Mouse (Mus musculus): ENCODE measurements at regions not wholly inside any gene's neighbourhood (a gene's known extent, or its start where the extent isn't known, plus 50 kb on each side); places are given as distances from the start of the nearest gene placed in this dataset.

DNA sequence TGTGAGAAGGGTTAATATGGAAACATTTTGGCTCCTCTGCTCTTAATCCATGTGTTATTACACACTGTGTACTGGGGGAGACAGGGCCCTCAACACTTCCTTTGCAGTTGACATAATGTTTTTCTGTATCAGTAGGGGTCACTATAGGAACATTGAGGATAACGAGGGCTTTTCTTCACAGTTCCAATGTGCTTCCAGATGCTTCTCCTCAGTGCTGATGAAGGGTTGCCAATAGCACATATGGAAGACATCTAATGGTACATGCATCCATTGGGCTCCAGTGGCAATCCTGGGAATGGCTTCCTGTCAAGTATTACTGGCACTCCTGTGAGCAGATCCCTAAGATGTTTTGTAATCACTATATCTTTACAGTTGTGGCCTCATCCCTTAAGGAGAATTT lies 62.1 kb downstream of the Naa11 start:
- 58% methylated on average over 1 of the region's 1 CpGs for whole genome bisulfite sequencing

DNA sequence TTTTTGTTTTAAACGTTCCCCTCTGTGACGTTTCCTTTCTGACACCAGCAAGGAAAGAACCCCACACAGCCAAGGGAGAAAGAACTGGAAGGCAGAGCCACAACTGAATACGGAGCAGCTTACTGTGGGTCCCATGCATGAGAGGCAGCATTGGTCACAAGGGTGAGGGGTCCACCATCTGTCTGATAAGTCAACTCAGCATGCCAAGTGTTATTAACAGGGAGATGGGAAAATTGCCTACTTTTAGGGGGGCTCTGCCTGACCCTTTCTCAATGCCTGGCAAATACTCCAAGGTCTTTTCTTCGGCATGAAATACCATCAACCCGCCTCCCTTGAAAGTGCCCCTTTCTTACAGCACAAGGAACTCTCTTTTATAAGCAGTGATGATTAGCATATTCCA lies 66.3 kb downstream of the Naa11 start:
- 84% methylated on average over 5 of the region's 5 CpGs for WGBS
- Histone ChIP-seq H3K4me3 (no peak overlapping the region), H3K27ac (no peak overlapping the region), H3K4me1 (replicated peaks) (no peaks in the 10 kb centered on the region), H3K9me3 (no peaks in the 10 kb centered on the region), H3K27me3 (ENCODE audit: insufficient read depth, poor library complexity, severe bottlenecking) (no peaks in the 10 kb centered on the region), H3K36me3 (no peaks in the 10 kb centered on the region)
- DNase-seq (ENCODE audit: low spot score), result no peak

More for the DNA sequence above, 62.1 kb downstream of the Naa11 start:
- Histone ChIP-seq H3K4me1 (replicated peaks) (no peaks in the 10 kb centered on the region), H3K36me3 (no peaks in the 10 kb centered on the region), H3K4me3 (no peak overlapping the region), H3K9me3 (no peaks in the 10 kb centered on the region), H3K27ac (no peak overlapping the region), H3K27me3 (ENCODE audit: insufficient read depth, poor library complexity, severe bottlenecking) (no peaks in the 10 kb centered on the region)
- DNase-seq (ENCODE audit: low spot score), result no peak

DNA sequence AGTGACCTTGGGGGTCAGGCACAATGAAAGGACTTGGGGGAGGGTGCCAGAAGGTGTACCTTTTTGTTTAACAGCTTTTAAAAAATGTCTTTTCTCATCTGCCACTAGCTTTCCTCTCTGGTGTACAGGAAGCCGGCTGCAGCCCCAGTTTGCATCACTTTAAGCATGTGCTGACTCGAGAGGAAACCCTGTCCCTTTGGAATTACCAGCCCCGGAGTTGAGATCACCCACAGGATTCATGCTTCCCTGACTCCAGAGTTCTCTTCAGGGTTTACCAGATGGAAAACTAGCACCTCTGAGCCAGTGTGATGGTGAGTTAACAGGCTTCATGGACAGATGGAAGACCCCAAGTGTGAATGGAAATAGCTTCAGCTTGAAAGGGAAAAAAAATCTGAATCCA lies 68.3 kb downstream of the Naa11 start:
- Histone ChIP-seq H3K4me3 (no peak overlapping the region), H3K27ac (no peak overlapping the region), H3K9me3 (no peaks in the 10 kb centered on the region), H3K36me3 (no peaks in the 10 kb centered on the region), H3K4me1 (replicated peaks) (no peaks in the 10 kb centered on the region), H3K27me3 (ENCODE audit: insufficient read depth, poor library complexity, severe bottlenecking) (no peaks in the 10 kb centered on the region)
- 60% methylated on average over 3 of the region's 3 CpGs for WGBS
- no peak for DNase-seq (ENCODE audit: low spot score)

GRCm38 (mm10) chr5:97319816-97320487 lies 72.2 kb downstream of the Naa11 start:
- no peak for DNase-seq (ENCODE audit: low spot score)
- H3K36me3 ChIP-seq, result no peaks in the 10 kb centered on the region
- H3K27me3 ChIP-seq (ENCODE audit: insufficient read depth, poor library complexity, severe bottlenecking), result no peaks in the 10 kb centered on the region
- H3K9me3 ChIP-seq, result no peaks in the 10 kb centered on the region
- no peak overlapping the region for H3K4me3 ChIP-seq
- 93% methylated on average over 2 of the region's 2 CpGs for WGBS
- H3K27ac ChIP-seq, result no peak overlapping the region
- no peaks in the 10 kb centered on the region for H3K4me1 ChIP-seq (replicated peaks)

- Histone ChIP-seq H3K9me3 (no peaks in the 10 kb centered on the region), H3K27me3 (ENCODE audit: insufficient read depth, poor library complexity, severe bottlenecking) (no peaks in the 10 kb centered on the region), H3K36me3 (no peaks in the 10 kb centered on the region), H3K27ac (no peak overlapping the region), H3K4me1 (replicated peaks) (no peaks in the 10 kb centered on the region), H3K4me3 (no peak overlapping the region)
- WGBS, result 91% methylated on average over 4 of the region's 4 CpGs
- no peak for DNase-seq (ENCODE audit: low spot score)
Measured at GRCm38 (mm10) chr5:97306902-97307301, 85.3 kb downstream of the Naa11 start.

DNA sequence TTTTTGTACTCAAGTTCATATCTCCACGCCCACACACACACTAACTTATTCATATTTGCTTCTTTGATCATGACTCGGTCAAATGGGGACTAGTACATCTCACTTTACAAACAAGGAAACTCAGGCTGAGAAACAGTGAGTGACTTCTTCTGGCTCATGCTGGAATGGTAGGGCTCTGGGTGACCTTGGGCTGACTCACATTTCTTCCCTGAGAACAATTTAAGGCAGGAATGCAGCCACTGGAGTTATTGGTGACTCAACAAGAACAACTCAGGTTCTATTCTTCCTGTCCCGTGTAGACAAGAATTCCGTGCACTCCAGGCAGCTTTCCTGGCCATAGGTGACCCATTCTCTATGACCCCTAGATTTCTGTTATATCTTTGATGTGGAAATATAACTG lies 87.3 kb downstream of the Naa11 start:
- DNase-seq (ENCODE audit: low spot score), result no peak
- Histone ChIP-seq H3K27ac (no peak overlapping the region), H3K4me1 (replicated peaks) (peaks cover 12% of the 10 kb centered on the region; the same call in 1 of the 2 replicates), H3K4me3 (no peak overlapping the region), H3K27me3 (ENCODE audit: insufficient read depth, poor library complexity, severe bottlenecking) (no peaks in the 10 kb centered on the region), H3K36me3 (no peaks in the 10 kb centered on the region), H3K9me3 (no peaks in the 10 kb centered on the region)
- 80% methylated on average over 4 of the region's 4 CpGs for WGBS

DNA sequence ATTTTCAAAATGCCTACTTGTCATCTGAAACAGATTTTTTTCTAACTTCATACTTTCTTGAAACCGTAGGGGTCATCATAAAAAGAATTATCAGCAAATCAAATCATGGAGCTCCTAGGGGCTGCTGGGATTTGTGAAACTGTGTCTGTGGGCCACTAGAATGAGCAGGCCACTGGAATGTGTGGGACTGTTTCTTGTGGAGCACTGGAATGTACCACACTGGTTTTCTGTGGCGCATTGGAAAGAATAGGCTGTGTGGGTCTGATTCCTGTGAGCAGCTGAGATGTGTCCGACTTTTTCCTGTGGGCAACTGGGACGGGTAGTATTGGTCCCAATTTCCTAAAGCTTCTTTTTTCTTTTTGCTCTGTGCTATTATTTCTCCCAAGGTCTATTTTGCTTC lies 90.6 kb downstream of the Naa11 start:
- Histone ChIP-seq H3K27ac (no peak overlapping the region), H3K9me3 (no peaks in the 10 kb centered on the region), H3K36me3 (no peaks in the 10 kb centered on the region), H3K4me3 (no peak overlapping the region), H3K4me1 (replicated peaks) (peaks cover 17% of the 10 kb centered on the region), H3K27me3 (ENCODE audit: insufficient read depth, poor library complexity, severe bottlenecking) (no peaks in the 10 kb centered on the region)
- WGBS, result 86% methylated on average over 4 of the region's 4 CpGs
- no peak for DNase-seq (ENCODE audit: low spot score)

GRCm38 (mm10) chr5:97300861-97301260 lies 91.3 kb downstream of the Naa11 start:
- Histone ChIP-seq H3K4me1 (replicated peaks) (peaks cover 17% of the 10 kb centered on the region), H3K9me3 (no peaks in the 10 kb centered on the region), H3K27ac (no peak overlapping the region), H3K4me3 (no peak overlapping the region), H3K27me3 (ENCODE audit: insufficient read depth, poor library complexity, severe bottlenecking) (no peaks in the 10 kb centered on the region), H3K36me3 (no peaks in the 10 kb centered on the region)
- WGBS, result 68% methylated on average over 5 of the region's 5 CpGs
- DNase-seq (ENCODE audit: low spot score), result peak; percentile 15

GRCm38 (mm10) chr5:97300114-97300840 lies 91.9 kb downstream of the Naa11 start:
- Histone ChIP-seq H3K27ac (peak overlapping the region; percentile 45; the same call in 1 of the 2 replicates), H3K9me3 (no peaks in the 10 kb centered on the region), H3K4me3 (no peak overlapping the region), H3K4me1 (replicated peaks) (peaks cover 22% of the 10 kb centered on the region), H3K36me3 (no peaks in the 10 kb centered on the region), H3K27me3 (ENCODE audit: insufficient read depth, poor library complexity, severe bottlenecking) (no peaks in the 10 kb centered on the region)
- 71% methylated on average over 6 of the region's 6 CpGs for WGBS
- no peak for DNase-seq (ENCODE audit: low spot score)

- 41% methylated on average over 5 of the region's 5 CpGs for WGBS
- no peak overlapping the region for H3K27ac ChIP-seq
- DNase-seq (ENCODE audit: low spot score), result no peak
Measured at GRCm38 (mm10) chr5:97299631-97300030, 92.5 kb downstream of the Naa11 start.

DNA sequence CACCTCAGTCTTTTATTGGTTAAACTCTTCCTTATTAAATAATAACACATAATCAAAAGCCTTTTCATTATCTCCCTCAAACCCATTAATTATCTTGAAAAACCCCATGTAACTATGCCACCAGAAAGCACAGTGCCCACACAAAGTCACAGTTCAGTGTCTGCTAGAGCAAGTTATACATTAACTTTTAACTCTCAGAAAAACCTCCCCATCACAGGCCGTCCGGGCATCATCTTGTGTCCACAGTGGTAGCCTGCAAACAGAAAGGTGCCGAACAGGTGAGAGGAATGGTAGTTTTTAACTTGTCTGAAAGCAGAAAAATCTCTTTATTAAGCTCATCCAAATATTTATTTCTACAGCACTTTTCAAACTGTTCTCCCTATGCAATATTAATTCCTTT lies 96.0 kb downstream of the Naa11 start:
- peaks cover 22% of the 10 kb centered on the region for H3K4me1 ChIP-seq (replicated peaks)
- 80% methylated on average over 3 of the region's 3 CpGs for WGBS
- no peak overlapping the region for H3K27ac ChIP-seq
- no peak overlapping the region for H3K4me3 ChIP-seq
- H3K36me3 ChIP-seq, result no peaks in the 10 kb centered on the region
- DNase-seq (ENCODE audit: low spot score), result no peak
- no peaks in the 10 kb centered on the region for H3K9me3 ChIP-seq
- peaks cover 7% of the 10 kb centered on the region for H3K27me3 ChIP-seq (ENCODE audit: insufficient read depth, poor library complexity, severe bottlenecking)

More at GRCm38 (mm10) chr5:97299631-97300030, 92.5 kb downstream of the Naa11 start:
- Histone ChIP-seq H3K9me3 (no peaks in the 10 kb centered on the region), H3K4me3 (no peak overlapping the region), H3K4me1 (replicated peaks) (peaks cover 22% of the 10 kb centered on the region), H3K27me3 (ENCODE audit: insufficient read depth, poor library complexity, severe bottlenecking) (no peaks in the 10 kb centered on the region), H3K36me3 (no peaks in the 10 kb centered on the region)

DNA sequence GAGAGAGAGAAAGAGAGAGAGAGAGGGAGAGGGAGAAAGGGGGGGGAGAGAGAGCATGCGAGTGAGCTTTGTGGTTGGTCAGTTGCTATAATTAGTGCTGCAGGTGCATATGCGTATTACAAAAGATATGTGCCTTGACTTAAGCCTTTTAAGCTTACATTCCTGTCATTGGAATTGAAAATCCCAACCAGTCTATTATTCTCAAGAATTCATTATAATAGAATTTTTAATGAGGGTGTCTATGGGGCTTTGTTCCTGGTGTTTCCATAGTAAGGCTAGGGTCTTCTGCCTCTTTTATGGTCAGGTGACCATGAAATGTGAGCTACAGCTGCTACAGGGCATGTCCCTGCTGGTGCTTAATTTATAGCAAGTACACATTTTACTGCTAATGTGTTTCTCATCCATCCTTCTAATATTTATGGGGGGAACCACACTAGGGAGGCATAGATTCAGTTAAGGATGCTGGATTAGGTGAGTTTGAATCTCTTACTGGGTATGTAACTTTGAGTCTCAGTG lies 102.0 kb downstream of the Naa11 start:
- Histone ChIP-seq H3K36me3 (no peaks in the 10 kb centered on the region), H3K4me1 (replicated peaks) (peaks cover 13% of the 10 kb centered on the region), H3K9me3 (no peaks in the 10 kb centered on the region), H3K4me3 (no peak overlapping the region), H3K27ac (no peak overlapping the region), H3K27me3 (ENCODE audit: insufficient read depth, poor library complexity, severe bottlenecking) (peaks cover 7% of the 10 kb centered on the region)
- no peak for DNase-seq (ENCODE audit: low spot score)
- 48% methylated on average over 2 of the region's 2 CpGs for WGBS

GRCm38 (mm10) chr5:97289401-97290165 lies 102.6 kb downstream of the Naa11 start:
- Histone ChIP-seq H3K9me3 (no peaks in the 10 kb centered on the region), H3K4me3 (no peak overlapping the region), H3K27me3 (ENCODE audit: insufficient read depth, poor library complexity, severe bottlenecking) (peaks cover 7% of the 10 kb centered on the region), H3K4me1 (replicated peaks) (peaks cover 13% of the 10 kb centered on the region), H3K36me3 (no peaks in the 10 kb centered on the region), H3K27ac (peak overlapping the region; percentile 16; the same call in 1 of the 2 replicates)
- no peak for DNase-seq (ENCODE audit: low spot score)
- 77% methylated on average over 8 of the region's 8 CpGs for WGBS

Data from hindbrain, embryonic 10.5 days (tissue).